Mouse (Mus musculus): ENCODE data around the gene Kctd12. TPM values are rescaled to one million over a fixed set of nuclear protein-coding genes. Genes with fewer than 3 reads are reported as not detected.
A peak's percentile ranks its signal among the peaks of the same experiment; 100 is the strongest.

Gene Kctd12
- total and polyA plus RNA-seq, 2 experiments from 2014 or later, result 6.4 to 28.2 TPM

DNA sequence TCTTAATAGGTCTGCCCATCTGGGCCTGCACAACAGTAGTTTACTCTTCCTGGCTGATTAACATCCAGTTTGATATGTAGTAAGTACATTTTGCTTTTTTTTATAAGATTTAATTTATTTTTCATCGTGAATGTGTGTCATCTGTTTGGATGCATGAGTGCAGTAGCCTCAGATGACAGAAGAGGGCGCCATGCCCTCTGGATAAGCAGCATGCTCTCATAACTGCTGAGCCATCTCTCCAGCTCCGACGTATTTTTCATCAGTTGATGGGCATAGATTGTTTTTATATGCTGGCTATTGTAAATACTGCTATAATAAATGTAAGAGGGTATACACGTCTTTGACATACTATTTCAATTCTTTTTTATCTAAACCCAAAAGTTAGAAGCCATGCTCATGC is 29.3 kb upstream of the Kctd12 start:
- H3K4me1 ChIP-seq (ENCODE audit: control insufficient read depth, insufficient read depth), result no peaks in the 10 kb centered on the region
- H3K27me3 ChIP-seq (ENCODE audit: control insufficient read depth, insufficient read depth, low read length), result no peaks in the 10 kb centered on the region
- no peak overlapping the region for H3K27ac ChIP-seq (ENCODE audit: low read depth)
- H3K4me3 ChIP-seq (ENCODE audit: low read depth, low read length), result no peak overlapping the region
- no peak overlapping the region for H3K9ac ChIP-seq (replicated peaks; ENCODE audit: low read depth, low read length)
- TF ChIP-seq EP300 (IDR thresholded peaks at IDR 0.05; ENCODE audit: low read depth) (no peak), CTCF (IDR thresholded peaks at IDR 0.05; ENCODE audit: low read depth) (peak; percentile 59)
- WGBS, result 31% methylated on average over 5 of the region's 5 CpGs
- DNase-seq (ENCODE audit: low spot score), result no peak
- no peak for ATAC-seq (ENCODE audit: insufficient read depth, low read depth)
- H3K4me2 ChIP-seq (ENCODE audit: low read depth, low read length), result no peak overlapping the region
- H3K9me3 ChIP-seq (replicated peaks; ENCODE audit: control insufficient read depth, low read length), result no peaks in the 10 kb centered on the region
- no peaks in the 10 kb centered on the region for H3K36me3 ChIP-seq (replicated peaks; ENCODE audit: control insufficient read depth, insufficient read depth, low read length)

DNA sequence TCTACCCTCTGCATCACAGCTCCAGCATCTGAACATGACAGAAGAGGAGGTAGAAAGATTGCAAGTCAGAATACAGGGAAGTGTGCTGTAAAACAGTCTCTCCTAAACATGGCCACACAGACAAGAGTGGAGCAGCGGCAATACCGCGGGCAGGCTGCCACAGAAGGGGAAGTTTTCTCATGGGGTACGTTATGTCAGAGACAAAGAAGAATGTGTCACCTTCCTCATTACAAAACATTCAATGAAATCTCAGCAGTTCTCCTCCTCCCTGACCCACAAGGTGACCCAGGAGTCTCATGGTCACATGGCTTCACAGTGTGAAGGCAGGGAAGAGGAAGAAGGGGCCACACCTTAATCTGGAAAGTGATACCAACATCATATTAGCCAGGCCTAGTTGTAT is 25.3 kb upstream of the Kctd12 start:
- no peaks in the 10 kb centered on the region for H3K9me3 ChIP-seq (replicated peaks; ENCODE audit: control insufficient read depth, low read length)
- no peaks in the 10 kb centered on the region for H3K27me3 ChIP-seq (ENCODE audit: control insufficient read depth, insufficient read depth, low read length)
- no peak for DNase-seq (ENCODE audit: low spot score)
- no peak overlapping the region for H3K9ac ChIP-seq (replicated peaks; ENCODE audit: low read depth, low read length)
- 75% methylated on average over 4 of the region's 4 CpGs for WGBS
- no peak overlapping the region for H3K4me3 ChIP-seq (ENCODE audit: low read depth, low read length)
- TF ChIP-seq CTCF (IDR thresholded peaks at IDR 0.05; ENCODE audit: low read depth), result no peak
- TF ChIP-seq EP300 (IDR thresholded peaks at IDR 0.05; ENCODE audit: low read depth), result no peak
- H3K4me1 ChIP-seq (ENCODE audit: control insufficient read depth, insufficient read depth), result no peaks in the 10 kb centered on the region
- H3K36me3 ChIP-seq (replicated peaks; ENCODE audit: control insufficient read depth, insufficient read depth, low read length), result no peaks in the 10 kb centered on the region
- H3K4me2 ChIP-seq (ENCODE audit: low read depth, low read length), result no peak overlapping the region
- ATAC-seq (ENCODE audit: insufficient read depth, low read depth), result no peak
- H3K27ac ChIP-seq (ENCODE audit: low read depth), result no peak overlapping the region

DNA sequence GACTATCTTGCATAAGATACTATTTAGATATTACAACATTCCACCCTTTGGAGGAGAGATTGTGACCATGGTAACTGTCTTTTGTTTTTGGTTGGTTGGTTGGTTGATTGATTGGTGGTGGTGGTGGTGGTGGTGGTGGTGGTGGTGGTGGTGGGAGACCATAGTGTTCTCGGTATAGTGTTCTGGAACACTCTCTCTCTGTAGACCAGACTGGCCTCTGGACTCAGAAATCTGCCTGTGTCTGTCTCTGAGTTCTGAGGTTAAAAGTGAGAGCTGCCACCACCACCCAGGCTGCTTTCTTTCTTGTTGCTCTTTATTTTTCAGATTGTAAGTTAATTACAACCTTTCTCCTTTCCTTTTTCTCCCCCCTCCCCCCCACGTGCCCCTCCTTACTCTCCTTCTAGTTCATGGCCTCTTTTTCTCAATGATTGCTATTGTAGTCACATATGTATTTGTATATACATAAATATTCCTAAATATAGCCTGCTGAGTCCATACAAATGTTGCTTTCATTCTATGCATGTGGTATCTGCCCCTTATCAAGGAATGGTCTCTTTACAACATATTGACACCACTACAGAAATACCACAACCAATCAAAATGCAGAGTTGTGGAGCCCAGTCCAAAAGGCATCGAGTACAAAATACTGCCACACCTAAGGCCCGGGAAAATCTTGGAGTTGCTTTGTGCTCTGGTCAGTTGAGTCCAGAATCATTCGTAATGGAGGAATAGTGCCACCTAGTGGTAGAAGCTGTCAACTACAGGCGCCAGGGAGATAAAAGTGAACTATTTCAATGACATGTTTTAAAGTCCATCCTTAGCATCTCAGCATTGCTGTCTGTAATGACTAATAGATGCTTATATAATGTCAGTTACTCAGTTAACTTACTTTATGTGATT is 12.5 kb upstream of the Kctd12 start:
- Histone ChIP-seq H3K9me3 (replicated peaks; ENCODE audit: control insufficient read depth, low read length) (no peaks in the 10 kb centered on the region), H3K4me2 (ENCODE audit: low read depth, low read length) (no peak overlapping the region), H3K27me3 (ENCODE audit: control insufficient read depth, insufficient read depth, low read length) (no peaks in the 10 kb centered on the region), H3K9ac (replicated peaks; ENCODE audit: low read depth, low read length) (no peak overlapping the region), H3K4me1 (ENCODE audit: control insufficient read depth, insufficient read depth) (no peaks in the 10 kb centered on the region), H3K36me3 (replicated peaks; ENCODE audit: control insufficient read depth, insufficient read depth, low read length) (no peaks in the 10 kb centered on the region), H3K4me3 (ENCODE audit: low read depth, low read length) (no peak overlapping the region), H3K27ac (ENCODE audit: low read depth) (no peak overlapping the region)
- ATAC-seq (ENCODE audit: insufficient read depth, low read depth), result 0 out of 2 replicates have a peak, but pooled peaks have one; percentile 20
- peak; percentile 72 for DNase-seq (ENCODE audit: low spot score)
- TF ChIP-seq EP300 (IDR thresholded peaks at IDR 0.05; ENCODE audit: low read depth) (no peak), CTCF (IDR thresholded peaks at IDR 0.05; ENCODE audit: low read depth) (peak; percentile 95)
- 20% methylated on average over 6 of the region's 6 CpGs for WGBS

DNA sequence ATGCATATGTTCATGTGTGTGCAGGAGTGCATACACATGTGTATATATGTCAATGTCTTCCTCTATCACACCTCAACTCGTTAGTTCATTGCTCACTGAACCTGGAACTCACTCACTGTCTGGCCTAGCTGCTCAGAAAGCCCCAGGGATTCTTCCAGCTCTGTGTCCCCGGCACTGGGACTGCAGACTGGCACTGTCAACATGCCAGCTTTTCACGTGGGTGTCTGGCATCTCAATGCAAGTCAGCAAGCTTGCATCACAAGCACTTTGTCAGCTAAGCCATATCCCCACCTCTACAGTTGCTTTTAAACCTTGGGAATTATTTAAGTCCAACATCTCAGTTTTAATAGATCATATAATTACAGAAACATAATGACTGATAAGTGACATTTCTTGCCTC is 8.3 kb upstream of the Kctd12 start:
- Histone ChIP-seq H3K36me3 (replicated peaks; ENCODE audit: control insufficient read depth, insufficient read depth, low read length) (no peaks in the 10 kb centered on the region), H3K27me3 (ENCODE audit: control insufficient read depth, insufficient read depth, low read length) (no peaks in the 10 kb centered on the region), H3K4me1 (ENCODE audit: control insufficient read depth, insufficient read depth) (no peaks in the 10 kb centered on the region), H3K4me3 (ENCODE audit: low read depth, low read length) (no peak overlapping the region), H3K4me2 (ENCODE audit: low read depth, low read length) (no peak overlapping the region), H3K9me3 (replicated peaks; ENCODE audit: control insufficient read depth, low read length) (no peaks in the 10 kb centered on the region), H3K27ac (ENCODE audit: low read depth) (no peak overlapping the region), H3K9ac (replicated peaks; ENCODE audit: low read depth, low read length) (no peak overlapping the region)
- ATAC-seq (ENCODE audit: insufficient read depth, low read depth) (no peak), DNase-seq (ENCODE audit: low spot score) (no peak)
- TF ChIP-seq CTCF (IDR thresholded peaks at IDR 0.05; ENCODE audit: low read depth) (no peak), EP300 (IDR thresholded peaks at IDR 0.05; ENCODE audit: low read depth) (no peak)
- 42% methylated on average over 3 of the region's 3 CpGs for WGBS

GRCm38 (mm10) chr14:102989866-102990265 is 7.4 kb upstream of the Kctd12 start:
- no peaks in the 10 kb centered on the region for H3K9me3 ChIP-seq (replicated peaks; ENCODE audit: control insufficient read depth, low read length)
- no peak overlapping the region for H3K27ac ChIP-seq (ENCODE audit: low read depth)
- TF ChIP-seq CTCF (IDR thresholded peaks at IDR 0.05; ENCODE audit: low read depth), result no peak
- no peak for TF ChIP-seq EP300 (IDR thresholded peaks at IDR 0.05; ENCODE audit: low read depth)
- ATAC-seq (ENCODE audit: insufficient read depth, low read depth), result no peak
- WGBS, result 52% methylated on average over 5 of the region's 5 CpGs
- no peaks in the 10 kb centered on the region for H3K36me3 ChIP-seq (replicated peaks; ENCODE audit: control insufficient read depth, insufficient read depth, low read length)
- H3K4me3 ChIP-seq (ENCODE audit: low read depth, low read length), result no peak overlapping the region
- no peaks in the 10 kb centered on the region for H3K27me3 ChIP-seq (ENCODE audit: control insufficient read depth, insufficient read depth, low read length)
- no peak overlapping the region for H3K4me2 ChIP-seq (ENCODE audit: low read depth, low read length)
- H3K4me1 ChIP-seq (ENCODE audit: control insufficient read depth, insufficient read depth), result no peaks in the 10 kb centered on the region
- H3K9ac ChIP-seq (replicated peaks; ENCODE audit: low read depth, low read length), result no peak overlapping the region
- no peak for DNase-seq (ENCODE audit: low spot score)

All from heart, postnatal 0 days (tissue).